Mouse (Mus musculus): Measurements from ENCODE around the gene Ttc21b. TPM values are rescaled to one million over a fixed set of nuclear protein-coding genes. Genes with fewer than 3 reads are reported as not detected.

Ttc21b gene
- polyA plus RNA-seq (2014; fragmentation: Illumina TruSeq; extraction: RNeasy Lipid Tissue Mini Kit (QIAGEN cat#74804); ENCODE audit: low read depth, low replicate concordance), result 8.0 TPM

GRCm38 (mm10) chr2:66256220-66257131, at the start of gene Ttc21b:
Ttc21b (minus strand) TSS chr2:66256617.

Other genes with a start within 250 kb of the Ttc21b start
- gene Galnt3, start 131.6 kb downstream of the Ttc21b start, polyA plus RNA-seq (2014; fragmentation: Illumina TruSeq; extraction: RNeasy Lipid Tissue Mini Kit (QIAGEN cat#74804); ENCODE audit: low read depth, low replicate concordance), result 23.6 TPM
- 0.21 TPM for gene Scn1a, start 184.2 kb upstream of the Ttc21b start, polyA plus RNA-seq (2014; fragmentation: Illumina TruSeq; extraction: RNeasy Lipid Tissue Mini Kit (QIAGEN cat#74804); ENCODE audit: low read depth, low replicate concordance)